Mouse (Mus musculus) stomach, embryonic 16.5 days (tissue): Measurements from ENCODE around the gene Oas1g. TPM values are rescaled to one million over a fixed set of nuclear protein-coding genes. Genes with fewer than 3 reads are reported as not detected.
"Not testable (repeated sequence)": the region's sequence is repeated elsewhere in the genome, so short reads cannot be mapped to it uniquely, and the experiment has no call there.

Source experiments
- ATAC-seq: fragments of 200-750 bp; cut with Nextera tagmentation; 2 replicates; pipeline ENCODE4 v1.8.0; 2017; ENCODE audit warnings: moderate number of reproducible peaks, moderate TSS enrichment; ENCODE audit not compliant: insufficient read depth, low FRiP score
- H3K27ac ChIP-seq: fragments of 300-500 bp; sonication (generic); 2 replicates; pipeline ENCODE4 v1.5.1; 2014; ENCODE audit warnings: low read length
- H3K27me3 ChIP-seq: fragments of 300-500 bp; sonication (generic); 2 replicates; pipeline ENCODE4 v1.6.1; 2014; ENCODE audit warnings: low read length, control low read depth, mixed read lengths; ENCODE audit not compliant: control insufficient read depth, insufficient read depth
- H3K36me3 ChIP-seq: fragments of 300-500 bp; sonication (generic); 2 replicates; pipeline ENCODE4 v1.6.1; 2014; ENCODE audit warnings: low read length; ENCODE audit not compliant: control insufficient read depth, insufficient read depth
- H3K4me1 ChIP-seq: fragments of 300-500 bp; sonication (generic); 2 replicates; pipeline ENCODE4 v1.6.1; 2014; ENCODE audit warnings: low read length, control low read depth, mixed read lengths; ENCODE audit not compliant: control insufficient read depth, insufficient read depth
- H3K4me2 ChIP-seq: fragments of 300-500 bp; sonication (generic); 2 replicates; pipeline ENCODE4 v1.6.1; 2014; ENCODE audit warnings: low read depth, low read length, mixed read lengths
- H3K4me3 ChIP-seq: fragments of 300-500 bp; sonication (generic); replicated peaks from 2 replicates; pipeline ENCODE4 v1.5.1; 2014; ENCODE audit warnings: mild to moderate bottlenecking, low read length
- H3K9ac ChIP-seq: fragments of 300-500 bp; sonication (generic); 2 replicates; pipeline ENCODE4 v1.6.1; 2014; ENCODE audit warnings: low read length
- H3K9me3 ChIP-seq: fragments of 300-500 bp; sonication (generic); replicated peaks from 2 replicates; pipeline ENCODE4 v1.6.1; 2016; ENCODE audit warnings: low read length, control low read depth; ENCODE audit not compliant: control insufficient read depth
- WGBS: fragments of 180-500 bp; shearing (Covaris S2); extraction: QIAGEN DNeasy Blood & Tissue Kit; methylation state at CpG from one replicate; pipeline ENCODE4 v1.1.7; 2014; 5-methylcytosine and 5-hydroxymethylcytosine counted together
- polyA plus RNA-seq: library from polyadenylated mRNA; unstranded; fragments of >200 nt; fragmentation: Nextera tagmentation; extraction: Ambion mirVana; gene quantifications from 2 replicates; pipeline ENCODE4 v1.2.1, GENCODE M21; 2015

The Oas1g gene
- polyA plus RNA-seq: 1.0 and 1.1 TPM in 2 replicates

GRCm38 (mm10) chr5:120887413-120887812, at the start of gene Oas1g:
Gene Oas1g, minus strand, starts transcription at chr5:120887613.
- not testable (repeated sequence) for H3K36me3 ChIP-seq, H3K4me3 ChIP-seq, H3K9ac ChIP-seq, ATAC-seq, H3K27me3 ChIP-seq, H3K27ac ChIP-seq, H3K9me3 ChIP-seq, H3K4me1 ChIP-seq
- WGBS: 20% methylated on average over 5 of the region's 9 CpGs
- H3K4me2 ChIP-seq: 0 out of 2 replicates have a peak within 1 kb of the TSS, but pooled peaks have one; percentile 12

- Histone ChIP-seq H3K4me1 (no peaks in the 10 kb centered on the region), H3K27ac (no peak overlapping the region), H3K9me3 (no peaks in the 10 kb centered on the region), H3K27me3 (no peaks in the 10 kb centered on the region), H3K36me3 (no peaks in the 10 kb centered on the region), H3K4me3 (no peak overlapping the region), H3K9ac (no peak overlapping the region), H3K4me2 (no peak overlapping the region)
- WGBS: 20% methylated on average over 5 of the region's 5 CpGs
- no peak for ATAC-seq
These were observed 46.6 kb upstream of the Oas1g start for GRCm38 (mm10) chr5:120933966-120934365.

GRCm38 (mm10) chr5:120927036-120927435, 39.6 kb upstream of the Oas1g start:
- peak; percentile 40; the same call in 1 of the 2 replicates for ATAC-seq
- 6% methylated on average over 1 of the region's 1 CpGs for WGBS
- no peak overlapping the region for H3K4me2 ChIP-seq
- no peak overlapping the region for H3K4me3 ChIP-seq
- no peaks in the 10 kb centered on the region for H3K9me3 ChIP-seq
- H3K4me1 ChIP-seq: no peaks in the 10 kb centered on the region
- H3K27me3 ChIP-seq: no peaks in the 10 kb centered on the region
- no peaks in the 10 kb centered on the region for H3K36me3 ChIP-seq
- no peak overlapping the region for H3K27ac ChIP-seq
- no peak overlapping the region for H3K9ac ChIP-seq

GRCm38 (mm10) chr5:120926311-120926710, 38.9 kb upstream of the Oas1g start:
- not testable (repeated sequence) for ATAC-seq, H3K4me3 ChIP-seq, H3K36me3 ChIP-seq, H3K27me3 ChIP-seq, H3K4me1 ChIP-seq, H3K9ac ChIP-seq, H3K9me3 ChIP-seq, H3K27ac ChIP-seq, H3K4me2 ChIP-seq
- 57% methylated on average over 2 of the region's 2 CpGs for WGBS

GRCm38 (mm10) chr5:120924520-120924919, 37.1 kb upstream of the Oas1g start:
- not testable (repeated sequence) for H3K9ac ChIP-seq, H3K4me1 ChIP-seq, ATAC-seq, H3K9me3 ChIP-seq, H3K27ac ChIP-seq, H3K4me2 ChIP-seq, H3K4me3 ChIP-seq, H3K27me3 ChIP-seq, H3K36me3 ChIP-seq
- 74% methylated on average over 4 of the region's 4 CpGs for WGBS

GRCm38 (mm10) chr5:120923969-120924368, 36.6 kb upstream of the Oas1g start:
- Histone ChIP-seq H3K9me3 (no peaks in the 10 kb centered on the region), H3K36me3 (no peaks in the 10 kb centered on the region), H3K4me1 (no peaks in the 10 kb centered on the region), H3K4me2 (no peak overlapping the region), H3K27ac (no peak overlapping the region), H3K9ac (no peak overlapping the region), H3K27me3 (no peaks in the 10 kb centered on the region), H3K4me3 (no peak overlapping the region)
- ATAC-seq: no peak
- WGBS: 54% methylated on average over 4 of the region's 4 CpGs

- Histone ChIP-seq H3K27ac (no peak overlapping the region), H3K4me2 (no peak overlapping the region), H3K9me3 (no peaks in the 10 kb centered on the region), H3K4me1 (no peaks in the 10 kb centered on the region), H3K36me3 (no peaks in the 10 kb centered on the region), H3K27me3 (no peaks in the 10 kb centered on the region), H3K9ac (no peak overlapping the region), H3K4me3 (no peak overlapping the region)
- WGBS: 66% methylated on average over 3 of the region's 3 CpGs
- ATAC-seq: no peak
These were observed 32.9 kb upstream of the Oas1g start for GRCm38 (mm10) chr5:120920296-120920695.

- WGBS: 58% methylated on average over 2 of the region's 2 CpGs
- H3K9me3 ChIP-seq, H3K4me2 ChIP-seq, H3K4me1 ChIP-seq, H3K9ac ChIP-seq, H3K36me3 ChIP-seq, H3K27ac ChIP-seq, ATAC-seq, H3K4me3 ChIP-seq, H3K27me3 ChIP-seq: not testable (repeated sequence)
These were observed 31.9 kb upstream of the Oas1g start for GRCm38 (mm10) chr5:120919156-120919935.

GRCm38 (mm10) chr5:120914204-120914603, 26.8 kb upstream of the Oas1g start, which contains the start of gene Oas1d:
Gene Oas1d, plus strand, starts transcription at chr5:120914536.
- H3K27ac ChIP-seq, ATAC-seq, H3K27me3 ChIP-seq, H3K4me3 ChIP-seq, H3K4me2 ChIP-seq, H3K9ac ChIP-seq, H3K36me3 ChIP-seq, H3K9me3 ChIP-seq, H3K4me1 ChIP-seq: not testable (repeated sequence)
- 43% methylated on average over 8 of the region's 8 CpGs for WGBS
